Mouse (Mus musculus) mouse trophoblast stem cell (cell line): ENCODE results near the gene Tns3.

Experiments
- in situ Hi-C, 2 experiments: fragments of 300-500 bp; cut with MseI, MboI; formaldehyde crosslinking; loops; 2 replicates in 1 of 2; 3 replicates in 1 of 2; pipeline ENCODE4 v1.15.1; 2025

The Tns3 gene

DNA sequence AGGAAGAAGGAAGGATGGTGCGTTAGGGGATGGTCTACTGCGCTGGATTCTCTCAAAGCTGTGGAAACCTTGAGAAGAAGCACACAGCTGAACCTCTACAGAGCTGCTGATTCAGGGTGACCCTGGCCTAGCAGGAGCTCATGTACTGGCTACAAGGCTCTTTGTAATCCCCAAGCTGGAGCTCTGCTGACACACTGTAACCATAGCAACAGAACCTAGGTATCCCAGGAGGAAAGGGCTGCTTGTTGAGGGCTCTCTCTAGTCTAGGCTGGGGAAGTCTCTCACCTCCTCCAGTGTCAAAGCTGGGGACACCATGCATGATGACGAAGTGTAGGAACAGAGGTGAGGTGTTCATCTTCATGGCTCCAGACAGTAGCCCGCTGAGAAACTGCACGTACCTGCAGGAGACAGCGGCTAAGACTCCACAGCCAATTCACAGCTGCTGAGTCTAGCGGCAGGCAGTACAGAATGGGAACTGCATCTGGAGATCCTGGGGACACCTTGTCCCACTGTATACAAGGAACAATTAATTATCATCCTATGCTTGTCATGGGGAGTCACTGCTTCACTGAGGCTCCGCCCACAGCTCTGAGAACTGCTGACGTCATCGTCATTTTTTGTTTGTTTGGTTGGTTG, 132.1 kb downstream of the Tns3 start:
- in situ Hi-C loops: loop anchor here (10.0 kb wide), 1 partner anchor 423 kb away; no protein-coding TSS in a partner anchor

DNA sequence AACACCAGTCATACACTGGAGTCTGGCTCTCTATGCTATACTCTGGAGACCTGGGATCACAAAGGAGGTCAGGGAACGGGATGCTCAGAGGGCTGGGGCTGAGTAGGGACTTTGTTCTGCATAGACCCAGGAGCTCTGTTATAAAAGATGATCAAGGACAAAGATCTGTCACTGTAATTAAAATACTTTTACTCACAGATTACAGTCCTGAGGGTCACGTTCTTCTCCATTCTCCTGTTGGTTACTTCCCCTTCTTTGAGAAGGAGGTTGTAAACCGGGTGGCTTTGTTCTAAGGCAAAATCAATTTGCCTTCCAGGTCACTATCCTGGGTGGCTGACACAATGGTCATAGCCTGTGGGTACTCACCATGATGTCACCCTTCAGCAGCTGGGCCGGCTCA, 133.8 kb downstream of the Tns3 start:
- in situ Hi-C loops: loop anchor here (10.0 kb wide), 1 partner anchor 424 kb away; no protein-coding TSS in a partner anchor

DNA sequence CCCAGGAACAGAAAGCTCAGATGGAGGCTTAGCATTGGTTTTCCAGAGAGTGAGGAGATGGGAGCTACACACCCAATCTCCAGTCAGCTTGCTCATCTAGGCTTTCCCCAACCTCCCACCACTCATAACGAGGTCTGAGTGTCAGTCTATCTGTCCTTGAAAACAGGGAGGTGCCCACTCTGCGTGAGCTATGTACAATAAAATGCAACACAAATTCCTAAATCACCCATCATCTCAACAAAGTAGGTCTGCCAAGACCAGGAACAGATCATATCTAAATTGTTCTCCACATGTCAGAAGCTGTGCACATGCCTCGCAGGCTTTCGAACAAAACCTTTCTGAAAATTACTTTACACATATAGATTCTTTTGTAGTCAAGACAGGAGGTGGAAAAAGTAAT, 134.3 kb downstream of the Tns3 start:
- in situ Hi-C loops: loop anchor here (10.0 kb wide), 1 partner anchor 425 kb away; no protein-coding TSS in a partner anchor

DNA sequence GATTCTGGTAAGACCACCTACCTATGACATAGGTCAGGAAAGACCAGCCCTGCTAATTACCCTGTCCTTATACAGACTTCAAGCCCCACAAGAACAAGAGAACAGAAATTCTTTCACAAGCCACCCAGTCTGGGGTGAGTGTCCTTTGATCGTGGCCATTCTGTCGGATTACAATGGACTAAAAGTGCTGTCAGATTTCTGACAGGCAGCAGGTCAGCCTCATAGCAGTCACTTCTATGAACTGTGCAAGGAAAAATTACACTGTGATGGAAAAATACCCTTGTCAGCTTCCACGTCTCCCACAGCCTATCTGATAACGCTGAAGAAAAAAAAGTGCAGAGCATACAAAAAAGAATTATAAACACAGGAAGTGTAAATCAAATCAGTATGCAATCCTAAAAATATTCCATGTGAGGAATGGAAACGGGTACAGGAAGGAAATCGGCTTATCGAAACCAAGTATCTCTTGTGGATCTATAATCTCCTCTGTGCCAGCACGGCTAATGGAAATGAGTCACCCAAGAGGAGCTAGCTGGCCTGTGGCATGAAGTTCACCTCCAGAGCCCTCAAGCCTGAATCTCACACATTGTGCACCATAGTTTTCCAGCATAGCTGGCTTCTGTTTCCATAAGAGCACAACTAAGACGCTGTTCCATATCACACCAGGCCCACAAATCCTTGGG, 138.7 kb downstream of the Tns3 start:
- in situ Hi-C loops: no loop called here

DNA sequence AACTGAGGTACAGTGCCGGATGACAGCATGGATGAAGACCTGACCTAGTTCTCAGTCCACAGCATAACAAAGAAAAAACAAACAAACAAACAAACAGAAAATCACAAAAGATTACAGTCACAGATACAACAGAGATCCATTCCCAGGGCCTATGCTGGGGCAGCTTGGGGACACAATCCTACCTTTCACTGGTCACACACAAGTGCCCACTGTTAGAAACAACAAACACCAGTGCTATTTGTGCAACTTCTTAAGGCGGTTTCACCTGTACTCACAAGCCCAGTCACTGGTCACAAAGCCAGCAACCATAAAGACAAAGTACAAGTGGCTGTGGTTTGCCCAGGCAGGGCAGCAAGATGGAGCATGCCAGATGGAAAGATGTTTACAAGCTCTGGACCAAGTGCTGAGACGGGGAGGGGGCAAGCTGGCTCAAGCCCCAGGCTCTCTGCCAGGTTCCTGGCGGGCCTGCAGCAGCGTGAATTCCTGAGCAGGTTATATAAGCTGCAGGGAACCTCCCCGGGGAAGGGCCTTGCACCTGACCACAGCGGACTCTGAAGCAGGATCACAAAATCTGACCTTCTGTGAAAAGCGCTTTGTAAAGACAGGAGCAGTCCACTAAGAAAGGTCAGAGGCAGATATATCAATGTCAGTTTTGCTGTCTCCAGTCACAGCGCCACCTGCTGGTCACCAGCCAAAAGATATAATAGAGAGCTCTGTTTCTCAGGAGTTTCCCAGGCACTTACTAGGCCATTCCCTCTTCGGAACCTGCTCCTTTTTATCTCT, 140.8 kb downstream of the Tns3 start:
- in situ Hi-C loops: loop anchor here in 1 of 2 experiments (5.0 kb wide), 1 partner anchor 91 kb away; no protein-coding TSS in a partner anchor

DNA sequence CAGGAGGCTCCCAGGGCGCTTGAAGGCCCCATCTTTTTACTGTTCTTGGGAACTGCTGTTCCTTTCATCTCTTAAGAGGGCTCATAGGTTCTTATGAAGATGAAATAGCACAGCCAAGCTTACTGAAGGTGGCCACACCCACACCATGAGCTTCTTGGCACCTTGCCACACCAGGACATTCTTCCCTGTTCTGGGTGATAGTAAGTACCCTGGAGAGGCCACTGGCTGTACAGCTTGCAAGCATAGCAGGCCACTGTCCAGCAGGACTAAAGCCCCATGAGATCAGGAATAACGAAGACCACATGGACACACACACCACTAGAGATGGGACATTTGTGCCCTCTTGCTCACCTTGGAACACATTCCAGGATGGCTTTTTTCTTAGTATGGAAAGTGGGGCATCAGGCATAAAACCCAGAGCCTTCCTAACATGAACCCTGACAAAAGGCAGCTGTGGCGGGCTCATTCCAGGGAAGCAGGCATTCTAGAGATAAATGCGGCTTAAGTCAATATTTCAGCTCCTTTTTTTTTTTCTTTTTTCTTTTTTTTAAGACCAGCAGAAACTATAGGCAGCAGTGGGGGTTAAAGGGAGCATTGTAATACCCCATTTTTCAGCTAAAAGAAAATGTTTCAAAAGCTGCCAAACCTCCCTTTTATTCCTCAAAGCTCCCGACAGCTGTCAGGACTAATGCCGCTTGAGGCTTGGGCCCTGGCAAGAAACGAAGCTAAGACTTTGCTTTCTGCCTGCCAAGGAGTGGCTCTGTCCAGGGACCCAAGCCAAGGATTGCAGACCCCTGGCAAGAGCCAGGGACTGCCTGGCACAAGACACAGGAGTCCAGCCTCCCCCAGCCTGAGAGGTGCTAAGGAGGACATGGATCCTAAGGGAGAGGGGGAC, 150.7 kb downstream of the Tns3 start:
- in situ Hi-C loops: no loop called here

DNA sequence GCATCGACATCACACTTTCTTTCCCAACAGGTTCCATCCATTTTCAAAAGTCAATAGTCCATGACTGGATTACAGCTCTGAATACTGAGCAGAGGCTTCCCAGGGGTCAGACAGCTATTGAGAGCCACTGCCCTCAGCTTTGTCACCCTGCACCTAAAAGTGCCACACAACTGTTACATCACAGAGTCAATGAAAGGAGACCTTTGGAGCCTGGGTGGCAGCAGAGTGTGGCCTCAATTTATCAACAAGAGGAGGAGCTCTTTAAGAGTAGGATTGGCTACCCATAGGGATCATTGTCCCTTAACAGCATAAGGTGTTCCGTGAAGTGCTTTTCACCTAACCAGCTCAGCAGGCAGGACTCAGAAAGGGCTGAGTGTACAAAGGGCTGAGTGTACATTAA, 154.0 kb downstream of the Tns3 start:
- in situ Hi-C loops: no loop called here

DNA sequence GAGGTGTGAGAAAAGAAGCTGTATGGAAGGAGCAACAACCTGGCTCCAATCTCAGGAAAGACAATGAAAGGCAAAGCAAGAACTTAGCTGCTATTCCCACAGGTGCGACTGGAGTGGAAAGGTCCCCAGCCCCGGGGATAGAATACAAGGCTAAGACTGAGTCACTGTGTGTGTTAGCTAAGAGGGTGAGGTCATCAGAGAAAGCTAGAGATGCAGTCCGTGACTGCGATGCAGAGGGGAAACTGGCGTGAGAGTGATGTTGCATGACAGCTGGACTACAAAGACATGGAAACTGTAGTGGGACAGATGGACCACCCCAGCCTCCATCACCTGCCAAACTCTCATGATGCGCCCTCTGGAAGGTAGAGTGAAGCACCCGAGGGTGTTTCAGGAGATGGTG, 154.7 kb downstream of the Tns3 start:
- in situ Hi-C loops: no loop called here

DNA sequence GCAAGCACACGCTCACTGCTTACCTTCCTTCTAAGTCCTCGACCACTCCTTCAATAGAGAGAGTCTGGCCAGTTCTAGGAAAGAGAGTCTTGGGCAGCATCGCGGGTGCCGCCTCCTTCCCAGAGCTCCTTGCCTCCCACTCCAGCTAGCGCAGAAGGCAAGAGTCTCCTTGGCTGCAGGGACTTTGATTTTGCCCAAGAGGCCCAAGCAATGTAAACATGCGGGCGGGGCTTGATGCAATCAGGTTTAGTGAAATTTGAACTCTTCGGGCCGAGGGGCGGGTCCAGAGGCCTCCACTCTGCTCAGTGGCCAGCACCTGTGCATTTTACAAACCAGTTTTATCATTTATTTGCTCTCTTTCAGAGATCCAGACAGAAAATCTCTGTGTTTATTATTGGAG, 160.6 kb downstream of the Tns3 start:
- in situ Hi-C loops: no loop called here

DNA sequence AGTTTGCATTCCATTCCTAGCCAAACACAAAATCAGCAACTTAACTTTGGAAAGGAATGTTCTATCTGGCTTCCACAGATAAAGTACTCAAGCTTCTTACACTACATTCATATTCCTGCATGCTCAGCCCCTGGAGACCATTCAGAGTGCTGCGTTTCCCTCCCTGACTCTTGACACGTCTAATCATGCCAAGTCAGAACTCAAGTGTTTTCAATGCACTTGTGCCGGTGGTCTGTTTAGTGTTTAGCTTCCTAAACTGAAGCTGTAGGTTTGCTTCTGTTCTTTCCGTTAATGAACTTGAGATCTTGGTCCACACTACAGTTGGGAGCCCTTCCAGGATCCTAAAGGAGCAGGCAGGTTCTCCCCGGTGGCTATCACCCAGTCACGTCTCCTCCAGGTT, 163.5 kb downstream of the Tns3 start:
- in situ Hi-C loops: no loop called here

DNA sequence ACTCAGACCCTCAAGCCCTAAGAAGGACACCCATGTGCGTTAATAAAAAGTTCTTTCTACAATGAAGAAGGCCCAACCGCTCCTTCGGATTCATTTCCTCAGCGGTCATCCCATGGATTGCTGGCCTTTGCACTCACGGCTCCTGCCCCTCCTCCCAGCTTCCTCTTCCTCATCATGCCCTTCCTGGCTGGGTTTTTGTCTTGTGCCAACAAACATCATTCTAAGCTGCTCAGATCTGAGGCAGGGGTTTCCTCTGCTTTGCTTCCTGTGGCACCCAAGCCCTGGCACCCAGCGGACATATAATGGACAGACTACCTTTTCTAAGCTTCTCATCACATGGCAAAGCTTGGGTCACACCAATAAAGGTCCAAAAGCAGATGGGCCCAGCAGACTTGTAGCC, 167.2 kb downstream of the Tns3 start:
- in situ Hi-C loops: no loop called here

DNA sequence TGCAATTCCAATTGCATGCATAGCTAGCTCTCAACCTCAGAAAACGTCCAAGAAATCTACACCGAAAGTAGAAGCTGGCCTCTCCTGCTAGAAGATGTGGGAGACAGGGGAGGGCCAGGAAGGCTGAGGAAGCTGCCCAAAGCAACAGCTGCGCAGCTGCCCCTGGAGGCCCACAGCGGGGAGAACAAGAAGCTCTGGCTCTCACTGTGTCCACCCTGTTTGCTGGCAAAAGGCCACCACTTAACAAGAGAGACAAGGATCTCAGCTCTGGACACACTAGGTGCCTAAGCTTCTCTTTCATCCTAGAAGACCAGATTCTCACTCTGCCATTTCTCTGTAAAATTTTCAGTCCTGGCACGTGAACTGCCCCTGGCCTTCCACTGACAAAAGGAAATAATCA, 167.6 kb downstream of the Tns3 start:
- in situ Hi-C loops: no loop called here

DNA sequence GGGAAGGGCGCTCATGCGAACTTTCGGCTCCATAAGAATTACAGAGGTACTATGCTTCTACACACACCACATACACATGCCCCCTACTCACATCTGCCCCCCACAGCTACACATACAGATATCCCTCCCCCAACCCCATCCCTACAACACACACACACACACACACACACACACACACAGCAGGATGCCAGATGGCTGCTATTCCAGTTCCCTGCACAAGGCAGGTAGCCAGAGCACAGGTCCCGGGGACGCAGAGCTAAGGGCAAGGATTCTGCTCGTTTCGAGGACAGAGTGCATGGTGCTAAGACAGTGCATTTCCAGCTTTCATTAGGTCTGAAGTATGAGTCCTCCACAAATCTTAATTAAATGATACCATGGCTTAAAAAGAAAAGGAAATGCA, 168.5 kb downstream of the Tns3 start:
- in situ Hi-C loops: no loop called here

DNA sequence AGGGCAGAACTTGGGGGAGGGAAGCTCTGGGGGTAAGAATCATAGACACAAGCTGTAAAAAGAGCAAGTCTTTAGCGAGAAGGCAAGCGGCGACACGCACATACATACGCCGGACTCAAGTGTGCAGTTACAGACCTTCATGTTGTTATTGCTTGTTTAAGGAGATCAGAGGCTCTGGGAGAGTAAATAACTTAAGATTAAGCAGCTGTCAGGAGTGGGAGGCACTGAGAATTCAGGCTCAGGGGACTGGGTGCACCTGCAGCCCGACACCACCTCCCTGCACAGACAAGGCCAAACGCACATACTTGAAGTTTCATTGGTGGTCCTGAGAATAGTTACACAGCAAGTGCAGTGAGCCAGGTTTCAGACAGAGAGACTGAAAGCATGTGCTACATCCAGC, 169.3 kb downstream of the Tns3 start:
- in situ Hi-C loops: no loop called here

DNA sequence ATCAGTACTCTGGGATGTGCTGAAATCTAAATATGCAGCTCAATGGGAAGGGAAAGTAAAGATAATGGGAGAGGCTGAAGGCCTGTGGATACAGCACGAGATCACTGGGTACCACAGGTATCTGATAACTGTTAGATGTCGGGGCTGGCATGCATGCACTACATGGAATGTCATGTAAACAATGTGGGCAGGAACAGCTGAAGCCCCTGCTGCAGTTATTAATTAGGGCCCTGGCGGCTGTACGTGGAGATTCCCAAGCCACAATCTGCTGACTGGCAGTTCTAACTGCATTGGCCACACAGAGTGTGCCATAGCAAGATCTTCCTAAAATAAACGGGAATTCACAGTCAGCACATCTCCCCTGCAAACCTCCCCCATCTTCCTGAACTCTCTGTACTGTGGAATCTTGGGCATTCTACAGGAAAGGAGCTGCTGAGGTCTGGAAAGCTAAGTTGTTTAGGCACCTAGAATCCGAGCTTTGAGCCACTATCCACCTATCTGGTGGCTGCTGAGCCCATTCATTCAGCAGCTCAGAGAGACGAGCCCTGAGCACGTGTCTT, 170.3 kb downstream of the Tns3 start:
- in situ Hi-C loops: no loop called here

DNA sequence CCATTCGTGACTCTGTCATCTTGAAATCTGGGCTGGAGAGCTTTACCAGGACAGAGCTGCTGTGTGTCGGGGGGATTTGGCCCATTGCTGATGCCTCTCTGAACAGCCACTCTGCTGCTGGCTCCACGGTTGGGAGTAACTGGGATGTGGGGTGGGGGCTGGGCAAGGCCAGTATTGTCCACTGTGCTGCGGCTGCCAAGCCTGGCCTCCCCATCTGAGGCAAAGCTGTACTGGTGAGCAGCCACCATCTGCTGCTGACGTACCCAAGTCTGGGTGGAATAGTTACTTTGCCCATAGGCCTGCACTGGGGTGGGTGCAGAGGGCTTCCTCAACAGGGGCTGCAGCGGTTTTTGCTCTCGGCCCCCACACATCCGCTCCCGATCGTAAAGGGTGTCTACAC, 172.0 kb downstream of the Tns3 start:
- in situ Hi-C loops: no loop called here

DNA sequence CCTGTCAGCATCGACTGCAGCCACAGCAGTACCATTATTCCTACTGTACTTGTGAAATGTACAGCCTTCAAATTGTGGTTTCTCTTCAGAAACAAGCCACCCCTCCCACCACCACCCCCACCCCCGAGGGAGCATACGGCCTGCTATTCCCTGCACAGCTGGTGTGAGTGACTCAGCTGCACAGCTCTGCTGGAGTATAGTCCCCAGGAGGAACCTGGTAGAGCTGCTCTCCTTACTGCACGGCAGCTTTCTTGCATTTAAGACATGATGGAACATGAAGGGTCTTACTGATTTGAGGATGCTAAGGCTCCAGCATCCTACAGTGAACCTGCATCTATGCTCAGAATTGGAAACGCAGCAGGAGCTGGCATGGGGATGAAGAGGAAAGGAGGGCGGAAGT, 176.1 kb downstream of the Tns3 start:
- in situ Hi-C loops: no loop called here

DNA sequence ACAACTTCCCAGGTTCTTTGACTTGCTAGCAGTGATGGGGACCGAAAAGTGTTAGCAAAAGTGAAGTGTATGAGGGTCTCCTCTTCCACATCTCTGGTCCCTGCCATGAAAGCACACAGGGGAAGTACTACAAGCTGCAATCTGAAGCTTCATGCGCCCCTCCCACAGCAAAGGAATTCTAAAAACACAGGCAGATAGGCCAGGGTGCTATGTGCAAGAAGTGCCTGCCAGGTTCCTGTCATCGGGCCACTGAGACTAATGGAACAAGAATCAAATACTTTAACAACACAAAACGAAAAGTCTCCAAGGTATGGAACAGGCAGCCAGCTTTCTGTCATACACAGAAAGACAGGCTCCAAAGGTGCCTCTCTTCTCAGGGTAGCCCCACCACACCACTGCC, 177.8 kb downstream of the Tns3 start:
- in situ Hi-C loops: no loop called here

DNA sequence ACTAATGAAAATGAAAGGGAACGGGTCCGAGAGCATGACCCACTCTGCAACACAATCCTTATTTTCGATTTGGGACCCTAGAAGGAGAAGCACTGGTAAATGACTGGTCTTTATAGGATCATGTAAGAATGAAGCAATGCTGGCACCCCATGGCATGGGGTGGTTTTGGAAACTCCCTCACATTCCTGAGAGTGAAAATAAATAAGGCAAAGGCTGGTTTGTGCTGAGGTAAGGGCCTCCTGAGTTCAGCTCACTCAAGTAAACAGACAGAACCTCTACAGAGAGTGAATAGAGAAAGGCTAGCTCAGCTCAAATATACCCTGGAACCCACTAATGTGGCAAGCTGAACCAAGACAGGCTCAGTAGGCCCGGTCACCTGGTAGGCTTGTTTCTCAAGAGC, 179.8 kb downstream of the Tns3 start:
- in situ Hi-C loops: no loop called here

DNA sequence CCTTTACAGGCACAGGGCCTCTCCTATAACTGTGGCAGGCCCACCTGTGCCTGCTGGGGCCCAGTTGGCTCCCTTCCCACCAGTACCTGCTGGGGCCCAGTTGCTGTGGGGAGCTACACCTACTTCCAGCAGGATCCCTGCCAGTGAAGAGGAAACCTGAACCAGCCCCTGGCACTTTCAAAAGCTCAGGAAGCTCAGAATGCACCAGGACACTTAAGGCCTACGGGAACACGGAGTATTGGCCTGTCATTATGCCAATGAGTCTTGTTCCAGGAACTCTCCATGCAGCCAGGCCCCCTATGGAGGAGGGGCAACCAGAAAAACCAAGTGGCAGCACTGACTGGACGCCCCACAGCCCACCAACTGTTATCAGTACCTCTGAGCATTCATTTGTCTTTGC, 181.6 kb downstream of the Tns3 start:
- in situ Hi-C loops: no loop called here

DNA sequence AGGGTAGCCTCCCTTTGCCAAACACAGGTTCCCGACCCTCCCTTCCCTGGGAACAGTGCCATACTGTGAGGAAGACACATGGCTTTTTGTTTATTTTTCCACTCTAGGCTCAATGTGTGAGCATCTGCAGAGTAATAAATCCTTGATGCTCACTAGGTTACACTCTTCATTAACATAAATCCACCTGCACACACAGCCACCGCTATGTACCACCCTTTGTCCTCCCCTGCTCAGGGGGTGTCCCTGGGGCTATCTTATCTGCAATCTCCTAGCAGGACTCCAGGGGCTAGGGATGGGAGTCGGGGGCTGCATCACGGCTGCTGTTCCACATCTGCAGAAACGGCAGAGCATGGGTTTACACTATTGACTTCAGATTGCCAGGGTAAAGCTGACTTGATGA, 182.4 kb downstream of the Tns3 start:
- in situ Hi-C loops: no loop called here
